Mouse (Mus musculus): ENCODE data around the gene Jup. TPM values are rescaled to one million over a fixed set of nuclear protein-coding genes. Genes with fewer than 3 reads are reported as not detected.
"Not testable (repeated sequence)": the region's sequence is repeated elsewhere in the genome, so short reads cannot be mapped to it uniquely, and the experiment has no call there.

Gene Jup
- total and polyA plus RNA-seq, 3 experiments, result 0.33 TPM; not detected in 2

DNA sequence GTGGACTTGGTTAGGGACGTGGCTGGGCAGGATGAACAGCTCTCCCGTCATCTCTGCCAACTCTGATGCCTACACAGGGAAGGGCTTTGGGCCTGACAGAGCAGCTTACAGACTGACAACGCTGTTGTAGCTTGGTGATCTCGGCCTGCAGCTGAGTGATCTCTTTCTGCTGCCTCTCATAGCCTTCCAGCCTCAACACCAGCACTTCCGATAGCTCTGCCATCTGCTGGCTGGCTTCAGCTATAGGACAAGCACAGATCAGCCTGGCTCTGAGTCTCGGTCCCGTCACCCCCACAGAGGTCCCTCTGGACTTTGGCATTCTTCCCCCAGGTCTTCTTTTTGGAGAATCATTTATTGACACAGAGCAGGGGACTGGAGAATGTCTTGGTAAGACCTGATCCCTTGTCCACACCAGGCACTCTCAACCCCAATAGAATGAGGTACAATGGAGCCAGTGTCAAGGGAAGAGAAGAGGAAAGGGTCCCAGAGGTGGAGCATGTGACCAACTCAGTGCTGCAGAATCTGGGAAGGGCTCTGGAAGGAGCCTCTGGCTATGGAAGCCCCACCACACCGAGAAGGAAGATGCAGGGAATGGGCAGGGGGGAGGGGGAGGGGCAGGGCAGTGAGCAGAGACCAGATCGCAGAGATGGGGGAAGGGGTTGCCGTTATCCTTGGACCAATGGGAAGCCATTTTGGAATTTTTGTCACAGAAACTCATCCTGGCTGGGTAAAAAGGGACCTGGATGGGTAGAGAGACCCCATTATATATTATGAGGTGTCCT lies 45.3 kb downstream of the Jup start:
- Histone ChIP-seq H3K4me1 (ENCODE audit: insufficient read depth, low read depth, low read length) (peaks cover 8% of the 10 kb centered on the region; the same call in 1 of the 2 replicates), H3K36me3 (replicated peaks) (no peaks in the 10 kb centered on the region), H3K9me3 (replicated peaks) (no peaks in the 10 kb centered on the region), H3K27me3 (ENCODE audit: insufficient read depth, low read length) (peaks cover 65% of the 10 kb centered on the region), H3K4me3 (ENCODE audit: low read depth, low read length) (no peak overlapping the region)
- DNase-seq (ENCODE audit: low spot score), result no peak
- no peak for ATAC-seq (ENCODE audit: extremely low read depth, insufficient number of reproducible peaks, low FRiP score, poor library complexity, severe bottlenecking)
- TF ChIP-seq GATA2 (IDR thresholded peaks at IDR 0.05; ENCODE audit: borderline replicate concordance, low read depth, low read length) (no peak), CTCF (IDR thresholded peaks at IDR 0.05; ENCODE audit: low read depth, low read length) (no peak), GATA1 (IDR thresholded peaks at IDR 0.05; ENCODE audit: borderline replicate concordance, low read length) (no peak), POLR2AphosphoS5 (IDR thresholded peaks at IDR 0.05; ENCODE audit: insufficient replicate concordance, low read depth, low read length) (no peak)

- TF ChIP-seq GATA2 (IDR thresholded peaks at IDR 0.05; ENCODE audit: borderline replicate concordance, low read depth, low read length) (no peak), GATA1 (IDR thresholded peaks at IDR 0.05; ENCODE audit: borderline replicate concordance, low read length) (no peak)
- no peak overlapping the region for H3K4me3 ChIP-seq (ENCODE audit: low read depth, low read length)
- no peaks in the 10 kb centered on the region for H3K36me3 ChIP-seq (replicated peaks)
- no peaks in the 10 kb centered on the region; the same call in 1 of the 2 replicates for H3K4me1 ChIP-seq (ENCODE audit: insufficient read depth, low read depth, low read length)
- H3K9me3 ChIP-seq (replicated peaks), result no peaks in the 10 kb centered on the region
- ATAC-seq (ENCODE audit: extremely low read depth, insufficient number of reproducible peaks, low FRiP score, poor library complexity, severe bottlenecking) (no peak), DNase-seq (ENCODE audit: low spot score) (no peak)
- H3K27me3 ChIP-seq (ENCODE audit: insufficient read depth, low read length), result peaks cover 41% of the 10 kb centered on the region
These were observed 53.3 kb downstream of the Jup start for GRCm38 (mm10) chr11:100344269-100344668.

GRCm38 (mm10) chr11:100335731-100336130 lies 61.8 kb downstream of the Jup start:
- Histone ChIP-seq H3K4me1 (ENCODE audit: insufficient read depth, low read depth, low read length) (no peaks in the 10 kb centered on the region), H3K4me3 (ENCODE audit: low read depth, low read length) (no peak overlapping the region), H3K27me3 (ENCODE audit: insufficient read depth, low read length) (peaks cover 41% of the 10 kb centered on the region), H3K9me3 (replicated peaks) (no peaks in the 10 kb centered on the region), H3K36me3 (replicated peaks) (no peaks in the 10 kb centered on the region)
- ATAC-seq (ENCODE audit: extremely low read depth, insufficient number of reproducible peaks, low FRiP score, poor library complexity, severe bottlenecking) (no peak), DNase-seq (ENCODE audit: low spot score) (no peak)
- TF ChIP-seq GATA1 (IDR thresholded peaks at IDR 0.05; ENCODE audit: borderline replicate concordance, low read length), result no peak
- no peak for TF ChIP-seq TAL1 (conservative IDR thresholded peaks at IDR 0.05; ENCODE audit: low read depth, low read length)
- TF ChIP-seq GATA2 (IDR thresholded peaks at IDR 0.05; ENCODE audit: borderline replicate concordance, low read depth, low read length), result no peak
- TF ChIP-seq CTCF (IDR thresholded peaks at IDR 0.05; ENCODE audit: low read depth, low read length), result no peak
- TF ChIP-seq POLR2AphosphoS5 (IDR thresholded peaks at IDR 0.05; ENCODE audit: insufficient replicate concordance, low read depth, low read length), result no peak

DNA sequence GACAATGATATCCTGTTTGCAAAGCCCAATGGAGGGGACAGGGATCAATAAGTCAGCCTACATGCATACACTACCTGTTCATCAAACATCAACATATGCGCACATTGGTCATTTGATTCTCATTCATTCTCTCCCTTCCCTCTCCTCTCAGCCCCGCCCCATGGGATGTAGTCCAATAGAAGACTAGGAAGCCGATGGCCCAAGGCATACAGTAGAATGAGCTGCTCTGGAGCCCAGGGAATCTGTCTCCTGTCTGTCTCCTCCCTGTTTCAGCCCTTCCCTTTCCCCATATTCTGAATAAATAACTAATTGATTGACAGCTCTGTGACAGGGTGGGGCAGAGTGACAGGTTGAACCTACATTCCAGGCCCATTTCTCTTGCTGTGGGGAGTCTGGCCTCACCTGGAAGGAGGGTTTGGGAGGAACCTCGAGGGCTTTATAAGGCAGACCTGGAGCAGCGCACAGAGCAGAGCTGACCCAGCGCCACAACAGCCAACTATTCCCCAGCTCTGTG lies 63.6 kb downstream of the Jup start, which contains the start of gene Gast:
Gast (plus strand) TSS at position 464 of the 514 bp plus-strand sequence.
- Histone ChIP-seq H3K36me3 (replicated peaks) (no peaks in the 10 kb centered on the region), H3K4me1 (ENCODE audit: insufficient read depth, low read depth, low read length) (no peaks in the 10 kb centered on the region), H3K4me3 (ENCODE audit: low read depth, low read length) (no peak within 1 kb of the TSS), H3K9me3 (replicated peaks) (no peaks in the 10 kb centered on the region), H3K27me3 (ENCODE audit: insufficient read depth, low read length) (peaks cover 43% of the 10 kb centered on the region)
- no peak for DNase-seq (ENCODE audit: low spot score)
- no peak for TF ChIP-seq GATA1 (IDR thresholded peaks at IDR 0.05; ENCODE audit: borderline replicate concordance, low read length)
- TF ChIP-seq CTCF (IDR thresholded peaks at IDR 0.05; ENCODE audit: low read depth, low read length), result no peak
- TF ChIP-seq POLR2AphosphoS5 (IDR thresholded peaks at IDR 0.05; ENCODE audit: insufficient replicate concordance, low read depth, low read length), result no peak
- TF ChIP-seq TAL1 (conservative IDR thresholded peaks at IDR 0.05; ENCODE audit: low read depth, low read length), result no peak
- TF ChIP-seq GATA2 (IDR thresholded peaks at IDR 0.05; ENCODE audit: borderline replicate concordance, low read depth, low read length), result no peak
- no peak for ATAC-seq (ENCODE audit: extremely low read depth, insufficient number of reproducible peaks, low FRiP score, poor library complexity, severe bottlenecking)

DNA sequence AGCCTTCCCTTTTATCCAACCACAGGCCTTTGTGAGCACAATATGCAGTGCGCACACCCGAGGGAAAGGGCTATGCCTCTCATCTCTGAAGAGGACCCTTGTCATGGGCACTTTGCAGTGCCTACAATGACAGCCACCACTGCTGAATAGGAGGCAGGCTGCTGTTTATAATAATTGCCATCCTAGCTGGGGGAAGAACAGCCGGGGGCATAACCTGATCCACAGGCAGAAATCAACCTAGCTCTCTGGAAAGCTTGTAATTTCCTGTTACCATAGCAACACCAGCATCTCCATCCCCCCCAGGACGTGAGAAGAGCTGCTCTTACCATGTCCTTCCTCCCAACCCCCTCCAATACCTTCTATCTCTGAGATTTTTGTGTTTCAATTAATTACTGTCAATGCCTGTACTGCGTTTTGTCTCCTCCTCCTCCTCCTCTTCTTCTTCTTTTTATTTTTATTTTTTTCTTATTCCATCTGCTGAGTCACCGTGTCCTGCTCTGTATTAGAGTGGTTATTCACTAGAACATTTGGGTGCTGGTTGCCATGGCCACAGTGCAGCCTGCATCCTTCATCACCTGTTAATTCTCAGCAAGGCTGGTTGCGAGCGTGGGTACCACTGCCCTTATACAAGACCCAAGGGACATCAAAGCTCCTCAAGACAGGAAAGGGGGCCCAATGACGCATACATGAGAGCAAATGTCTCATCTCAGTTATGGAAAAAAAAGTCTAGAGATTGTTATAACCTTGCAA lies 64.6 kb downstream of the Jup start:
- H3K36me3 ChIP-seq (replicated peaks), result no peaks in the 10 kb centered on the region
- no peaks in the 10 kb centered on the region for H3K9me3 ChIP-seq (replicated peaks)
- H3K27me3 ChIP-seq (ENCODE audit: insufficient read depth, low read length), result peaks cover 37% of the 10 kb centered on the region
- no peak overlapping the region for H3K4me3 ChIP-seq (ENCODE audit: low read depth, low read length)
- no peak for TF ChIP-seq POLR2AphosphoS5 (IDR thresholded peaks at IDR 0.05; ENCODE audit: insufficient replicate concordance, low read depth, low read length)
- TF ChIP-seq GATA1 (IDR thresholded peaks at IDR 0.05; ENCODE audit: borderline replicate concordance, low read length), result no peak
- no peak for TF ChIP-seq CTCF (IDR thresholded peaks at IDR 0.05; ENCODE audit: low read depth, low read length)
- no peak for TF ChIP-seq GATA2 (IDR thresholded peaks at IDR 0.05; ENCODE audit: borderline replicate concordance, low read depth, low read length)
- TF ChIP-seq TAL1 (conservative IDR thresholded peaks at IDR 0.05; ENCODE audit: low read depth, low read length), result no peak
- no peaks in the 10 kb centered on the region for H3K4me1 ChIP-seq (ENCODE audit: insufficient read depth, low read depth, low read length)
- DNase-seq (ENCODE audit: low spot score) (no peak), ATAC-seq (ENCODE audit: extremely low read depth, insufficient number of reproducible peaks, low FRiP score, poor library complexity, severe bottlenecking) (no peak)

- not testable (repeated sequence) for H3K4me1 ChIP-seq (ENCODE audit: insufficient read depth, low read depth, low read length); ATAC-seq (ENCODE audit: extremely low read depth, insufficient number of reproducible peaks, low FRiP score, poor library complexity, severe bottlenecking)
These were observed 66.7 kb downstream of the Jup start for GRCm38 (mm10) chr11:100330816-100331375.

More at GRCm38 (mm10) chr11:100330816-100331375, 66.7 kb downstream of the Jup start:
- not testable (repeated sequence) for DNase-seq (ENCODE audit: low spot score); H3K9me3 ChIP-seq (replicated peaks); H3K4me3 ChIP-seq (ENCODE audit: low read depth, low read length); H3K36me3 ChIP-seq (replicated peaks)
- peaks cover 30% of the 10 kb centered on the region for H3K27me3 ChIP-seq (ENCODE audit: insufficient read depth, low read length)

Data from G1E (cell line).